Mouse (Mus musculus) stomach, postnatal 0 days (tissue): ENCODE measurements around the gene Nmral1.

ENCODE experiments used
- CTCF ChIP-seq: IDR thresholded peaks from 2 replicates; pipeline ENCODE4 v1.5.1; 2016; ENCODE audit warnings: antibody characterized with exemption, low read depth, mild to moderate bottlenecking, moderate library complexity
- EP300 ChIP-seq: optimal IDR thresholded peaks from 2 replicates; pipeline ENCODE3; 2016; ENCODE audit warnings: antibody characterized with exemption

DNA sequence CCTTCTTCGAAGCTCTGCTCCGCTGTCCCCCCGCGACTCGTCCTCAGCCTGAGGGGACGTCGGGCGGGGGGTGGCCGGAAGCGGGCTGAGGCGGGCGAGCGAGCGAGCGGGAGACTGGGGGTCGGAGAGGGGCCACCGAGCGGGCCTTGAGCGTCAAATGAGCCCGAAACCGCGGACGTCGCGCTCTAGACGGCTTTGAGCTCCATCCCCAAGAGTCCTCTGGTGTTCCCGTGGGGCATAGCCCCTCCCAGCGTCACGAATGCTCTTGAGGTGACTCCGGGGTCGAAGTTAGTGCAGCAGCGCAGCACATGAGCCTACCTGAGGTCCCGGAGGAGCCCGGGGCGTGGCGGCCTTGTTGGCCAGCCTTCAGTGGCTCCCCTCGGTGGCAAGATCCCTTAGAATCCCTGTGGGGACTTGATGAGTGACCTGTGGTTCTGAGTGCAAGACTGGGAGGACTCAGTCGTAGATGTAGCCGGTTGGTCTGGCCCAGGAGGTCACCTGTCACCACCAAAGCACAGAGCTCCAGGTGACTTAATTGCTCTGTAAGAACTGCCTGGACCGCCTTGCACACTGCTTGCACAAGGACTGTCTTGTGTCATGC, 7.5 kb upstream of the Nmral1 start:
- TF ChIP-seq EP300 (no peak), CTCF (no peak)
